Mouse (Mus musculus): ENCODE results near the gene Wnt5b.
A peak's percentile ranks its signal among the peaks of the same experiment; 100 is the strongest.

The Wnt5b gene

GRCm38 (mm10) chr6:119526498-119526897, 17.6 kb downstream of the Wnt5b start:
- no peak for ATAC-seq (ENCODE audit: insufficient number of reproducible peaks, low FRiP score, low TSS enrichment)

GRCm38 (mm10) chr6:119521931-119522391, 22.2 kb downstream of the Wnt5b start:
- no peak for ATAC-seq (ENCODE audit: insufficient number of reproducible peaks, low FRiP score, low TSS enrichment)

GRCm38 (mm10) chr6:119521482-119521900, 22.7 kb downstream of the Wnt5b start:
- peak; percentile 74 for ATAC-seq (ENCODE audit: insufficient number of reproducible peaks, low FRiP score, low TSS enrichment)

GRCm38 (mm10) chr6:119520731-119521130, 23.4 kb downstream of the Wnt5b start:
- ATAC-seq (ENCODE audit: insufficient number of reproducible peaks, low FRiP score, low TSS enrichment), result no peak

DNA sequence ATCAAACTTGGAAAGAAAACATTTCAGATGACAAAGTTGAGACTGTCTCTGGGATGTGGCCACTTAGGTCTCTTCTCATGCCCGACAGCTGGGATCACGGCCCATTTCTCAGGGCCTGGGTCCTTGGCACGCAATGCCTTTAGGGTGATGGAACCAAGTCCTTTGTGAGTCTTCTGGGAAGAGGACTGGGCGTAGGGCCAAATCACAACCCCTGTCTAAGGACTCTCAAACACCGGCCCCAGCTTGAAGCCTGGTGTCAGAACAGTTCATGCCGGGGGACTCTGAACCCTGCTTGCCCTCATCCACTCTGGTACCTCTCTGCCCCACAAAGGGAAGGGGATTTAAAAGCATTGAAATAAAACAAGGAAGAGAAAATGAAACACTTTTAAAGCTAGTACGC, 30.1 kb downstream of the Wnt5b start:
- ATAC-seq (ENCODE audit: insufficient number of reproducible peaks, low FRiP score, low TSS enrichment), result no peak

GRCm38 (mm10) chr6:119513452-119513851, 30.7 kb downstream of the Wnt5b start:
- ATAC-seq (ENCODE audit: insufficient number of reproducible peaks, low FRiP score, low TSS enrichment), result no peak

GRCm38 (mm10) chr6:119512701-119513100, 31.4 kb downstream of the Wnt5b start:
- ATAC-seq (ENCODE audit: insufficient number of reproducible peaks, low FRiP score, low TSS enrichment), result no peak

- ATAC-seq (ENCODE audit: insufficient number of reproducible peaks, low FRiP score, low TSS enrichment), result no peak
Observed at GRCm38 (mm10) chr6:119509437-119510037, 34.6 kb downstream of the Wnt5b start.

- ATAC-seq (ENCODE audit: insufficient number of reproducible peaks, low FRiP score, low TSS enrichment), result no peak
Observed at GRCm38 (mm10) chr6:119508634-119509375, 35.3 kb downstream of the Wnt5b start.

DNA sequence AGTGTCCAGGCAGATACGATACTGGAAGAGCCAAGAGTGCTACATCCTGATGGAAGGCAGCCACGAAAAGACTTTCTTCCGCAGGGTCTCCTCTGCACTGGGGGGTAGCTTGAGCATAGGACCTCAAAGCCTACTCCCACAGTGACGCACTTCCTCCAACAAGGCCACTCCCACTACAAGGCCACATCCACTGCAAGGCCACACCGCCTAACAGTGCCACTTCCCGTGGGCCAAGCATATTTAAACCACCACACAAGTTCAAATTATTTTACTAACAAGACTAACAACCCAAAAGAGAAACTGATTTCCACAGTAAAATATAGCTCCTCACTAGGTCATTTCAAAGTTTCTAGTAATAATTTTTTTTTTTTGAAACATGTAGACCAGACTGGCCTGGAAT, 35.9 kb downstream of the Wnt5b start:
- ATAC-seq (ENCODE audit: insufficient number of reproducible peaks, low FRiP score, low TSS enrichment), result no peak

- ATAC-seq (ENCODE audit: insufficient number of reproducible peaks, low FRiP score, low TSS enrichment), result no peak
Observed at GRCm38 (mm10) chr6:119505525-119506225, 38.5 kb downstream of the Wnt5b start.

DNA sequence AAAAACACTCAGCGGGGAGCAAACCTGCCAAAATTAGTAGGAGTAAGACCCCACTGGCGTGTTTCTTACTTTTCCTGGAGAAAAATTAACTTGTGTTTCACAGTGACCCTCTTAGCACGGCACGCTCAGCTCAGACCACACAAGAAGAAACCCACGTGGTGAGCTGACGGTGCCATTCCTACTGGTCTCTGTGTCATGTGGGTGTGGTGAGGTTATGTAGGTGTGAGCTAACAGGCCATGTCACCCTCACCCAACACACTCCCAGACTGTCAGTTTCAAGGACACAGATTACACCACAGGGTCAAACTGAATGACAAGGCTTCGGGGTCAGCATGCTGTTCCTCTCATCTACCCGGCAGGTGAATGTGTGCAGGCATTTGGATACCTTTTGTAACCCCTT, 39.4 kb downstream of the Wnt5b start:
- ATAC-seq (ENCODE audit: insufficient number of reproducible peaks, low FRiP score, low TSS enrichment), result no peak

GRCm38 (mm10) chr6:119502031-119502430, 42.1 kb downstream of the Wnt5b start:
- no peak for ATAC-seq (ENCODE audit: insufficient number of reproducible peaks, low FRiP score, low TSS enrichment)

- no peak for ATAC-seq (ENCODE audit: insufficient number of reproducible peaks, low FRiP score, low TSS enrichment)
Observed at GRCm38 (mm10) chr6:119500086-119500485, 44.1 kb downstream of the Wnt5b start.

- ATAC-seq (ENCODE audit: insufficient number of reproducible peaks, low FRiP score, low TSS enrichment), result no peak
Observed at GRCm38 (mm10) chr6:119499271-119499670, 44.9 kb downstream of the Wnt5b start.

- no peak for ATAC-seq (ENCODE audit: insufficient number of reproducible peaks, low FRiP score, low TSS enrichment)
Observed at GRCm38 (mm10) chr6:119492630-119493014, 51.5 kb downstream of the Wnt5b start.

DNA sequence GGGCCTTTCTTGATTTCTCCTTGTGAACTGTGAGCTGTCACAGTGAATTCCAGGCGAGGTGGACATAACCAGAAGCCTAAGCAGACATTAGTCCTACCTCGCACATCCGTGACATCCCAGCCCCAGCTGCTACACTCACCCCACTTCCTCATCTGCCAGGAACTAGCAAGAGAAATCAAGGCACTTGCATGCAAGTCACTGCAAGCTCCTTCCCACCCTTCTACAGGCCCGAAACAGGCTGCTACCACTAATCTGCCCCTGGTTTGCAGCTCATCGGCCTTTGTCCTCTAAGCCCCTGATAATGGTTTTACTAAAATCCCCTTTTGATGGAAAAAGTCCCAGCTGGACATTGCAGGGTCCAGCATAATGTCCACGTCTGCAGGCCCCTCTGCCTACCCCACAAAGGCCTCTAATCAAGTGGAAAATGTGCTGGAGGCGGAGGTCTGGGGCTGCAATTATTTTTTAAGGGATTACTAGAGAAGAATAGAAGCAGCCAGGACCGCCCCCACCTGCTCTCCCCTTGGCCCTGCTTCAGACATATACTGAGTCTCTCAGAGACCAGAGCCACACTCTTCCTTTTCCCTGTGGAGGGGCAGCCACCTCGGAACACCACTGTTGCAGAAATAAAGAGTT, 52.0 kb downstream of the Wnt5b start:
- ATAC-seq (ENCODE audit: insufficient number of reproducible peaks, low FRiP score, low TSS enrichment), result no peak

DNA sequence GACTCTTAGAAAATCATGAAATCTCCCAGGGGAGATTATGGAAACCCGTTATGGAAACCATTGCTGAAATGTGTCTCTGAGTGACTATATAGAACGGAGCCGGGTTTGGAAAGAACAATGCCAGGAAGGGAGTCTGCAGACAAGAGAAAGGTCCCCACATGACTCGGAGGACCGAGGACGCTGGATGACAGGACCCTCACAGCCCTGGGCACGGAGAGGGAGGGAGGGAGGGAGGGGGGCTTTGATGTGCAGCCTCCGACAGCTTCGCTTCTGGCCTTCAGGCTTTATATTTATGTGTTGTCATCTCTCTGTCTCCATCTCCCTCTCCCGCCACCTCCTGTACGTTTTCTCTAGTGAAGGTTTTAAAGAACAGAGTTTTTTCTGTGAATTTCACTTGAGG, 53.1 kb downstream of the Wnt5b start:
- ATAC-seq (ENCODE audit: insufficient number of reproducible peaks, low FRiP score, low TSS enrichment), result no peak

- no peak for ATAC-seq (ENCODE audit: insufficient number of reproducible peaks, low FRiP score, low TSS enrichment)
Observed at GRCm38 (mm10) chr6:119490549-119490948, 53.6 kb downstream of the Wnt5b start.

GRCm38 (mm10) chr6:119489765-119490164, 54.4 kb downstream of the Wnt5b start:
- ATAC-seq (ENCODE audit: insufficient number of reproducible peaks, low FRiP score, low TSS enrichment), result no peak

GRCm38 (mm10) chr6:119487619-119488018, 56.5 kb downstream of the Wnt5b start:
- ATAC-seq (ENCODE audit: insufficient number of reproducible peaks, low FRiP score, low TSS enrichment), result no peak

All from cerebellum, adult (tissue).